Mouse (Mus musculus) embryonic fibroblast, embryonic 13.5 days (primary cell): ENCODE measurements around the gene Mybph.
A peak's percentile ranks its signal among the peaks of the same experiment; 100 is the strongest.

Experiments
- CTCF ChIP-seq: IDR thresholded peaks from 2 replicates; pipeline ENCODE4 v1.5.1; 2011; ENCODE audit warnings: mild to moderate bottlenecking, control low read depth, low read length, moderate library complexity, borderline replicate concordance; ENCODE audit not compliant: insufficient read depth
- POLR2A ChIP-seq: IDR thresholded peaks from 2 replicates; pipeline ENCODE4 v1.6.1; 2011; ENCODE audit warnings: low read depth, mild to moderate bottlenecking, control low read depth, low read length, moderate library complexity

- TF ChIP-seq CTCF: peak; percentile 45; the same call in 1 of the 2 replicates
- TF ChIP-seq POLR2A: no peak
These were observed 8.6 kb downstream of the Mybph start for GRCm38 (mm10) chr1:134201751-134202420.
